Mouse (Mus musculus): Measurements from ENCODE around the gene Fthl17d. TPM values are rescaled to one million over a fixed set of nuclear protein-coding genes. Genes with fewer than 3 reads are reported as not detected.

Gene Fthl17d
- polyA plus RNA-seq (2012; rRNA removed; ENCODE audit: low replicate concordance), result not detected in 2 replicates

DNA sequence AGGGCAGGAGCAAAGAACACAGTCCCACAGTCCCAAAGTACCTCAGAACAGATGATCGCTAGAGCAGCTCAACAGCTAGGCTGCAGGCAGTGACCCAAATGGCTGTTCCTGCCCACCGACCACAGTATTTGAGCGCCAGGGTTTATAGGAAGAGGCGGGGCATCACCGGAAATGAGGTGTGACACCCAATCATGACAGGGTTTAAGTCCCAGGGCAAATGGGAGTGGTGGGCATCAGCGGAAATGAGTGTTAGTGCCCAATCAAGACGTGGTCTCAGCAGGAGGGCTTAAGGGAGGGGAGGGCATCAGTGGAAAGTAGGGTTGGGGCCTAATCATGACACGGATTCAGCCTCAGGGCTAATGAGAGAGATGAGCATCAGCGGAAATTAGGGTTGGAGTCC lies at the start of gene Fthl17d:
TSS of gene Fthl17d (minus strand) at position 101 of the 400 bp plus-strand sequence.

DNA sequence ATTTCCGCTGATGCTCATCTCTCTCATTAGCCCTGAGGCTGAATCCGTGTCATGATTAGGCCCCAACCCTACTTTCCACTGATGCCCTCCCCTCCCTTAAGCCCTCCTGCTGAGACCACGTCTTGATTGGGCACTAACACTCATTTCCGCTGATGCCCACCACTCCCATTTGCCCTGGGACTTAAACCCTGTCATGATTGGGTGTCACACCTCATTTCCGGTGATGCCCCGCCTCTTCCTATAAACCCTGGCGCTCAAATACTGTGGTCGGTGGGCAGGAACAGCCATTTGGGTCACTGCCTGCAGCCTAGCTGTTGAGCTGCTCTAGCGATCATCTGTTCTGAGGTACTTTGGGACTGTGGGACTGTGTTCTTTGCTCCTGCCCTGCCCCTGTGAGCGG lies 46.6 kb upstream of the Fthl17d start, which contains the start of gene Fthl17e:
TSS of gene Fthl17e (plus strand) at position 301 of the 400 bp plus-strand sequence.

DNA sequence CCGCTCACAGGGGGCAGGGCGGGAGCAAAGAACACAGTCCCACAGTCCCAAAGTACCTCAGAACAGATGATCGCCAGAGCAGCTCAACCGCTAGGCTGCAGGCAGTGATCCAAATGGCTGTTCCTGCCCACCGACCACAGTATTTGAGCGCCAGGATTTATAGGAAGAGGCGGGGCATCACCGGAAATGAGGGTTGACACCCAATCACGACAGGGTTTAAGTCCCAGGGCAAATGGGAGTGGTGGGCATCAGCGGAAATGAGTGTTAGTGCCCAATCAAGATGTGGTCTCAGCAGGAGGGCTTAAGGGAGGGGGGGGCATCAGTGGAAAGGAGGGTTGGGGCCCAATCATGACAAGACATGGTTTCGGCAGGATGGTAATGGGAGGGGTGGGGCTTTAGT lies 10.1 kb downstream of the Fthl17d start, which contains the start of gene Fthl17c:
TSS of gene Fthl17c (minus strand) at position 101 of the 400 bp plus-strand sequence.

DNA sequence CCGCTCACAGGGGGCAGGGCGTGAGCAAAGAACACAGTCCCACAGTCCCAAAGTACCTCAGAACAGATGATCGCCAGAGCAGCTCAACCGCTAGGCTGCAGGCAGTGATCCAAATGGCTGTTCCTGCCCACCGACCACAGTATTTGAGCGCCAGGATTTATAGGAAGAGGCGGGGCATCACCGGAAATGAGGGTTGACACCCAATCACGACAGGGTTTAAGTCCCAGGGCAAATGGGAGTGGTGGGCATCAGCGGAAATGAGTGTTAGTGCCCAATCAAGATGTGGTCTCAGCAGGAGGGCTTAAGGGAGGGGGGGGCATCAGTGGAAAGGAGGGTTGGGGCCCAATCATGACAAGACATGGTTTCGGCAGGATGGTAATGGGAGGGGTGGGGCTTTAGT lies 23.7 kb downstream of the Fthl17d start, which contains the start of gene Fthl17b:
TSS of gene Fthl17b (minus strand) at position 101 of the 400 bp plus-strand sequence.

Other genes with a start within 250 kb of the Fthl17d start
- not detected in 2 replicates for gene Ssx9, start 238.3 kb downstream of the Fthl17d start, polyA plus RNA-seq (2012; rRNA removed; ENCODE audit: low replicate concordance)
- gene Ssxb5, start 183.1 kb downstream of the Fthl17d start, polyA plus RNA-seq (2012; rRNA removed; ENCODE audit: low replicate concordance), result not detected in 2 replicates
- not detected in 2 replicates for gene Gm6592, start 142.8 kb downstream of the Fthl17d start, polyA plus RNA-seq (2012; rRNA removed; ENCODE audit: low replicate concordance)
- gene Gm5751, start 112.5 kb downstream of the Fthl17d start, polyA plus RNA-seq (2012; rRNA removed; ENCODE audit: low replicate concordance), result not detected in 2 replicates
- 0.60 and 2.9 TPM in 2 replicates for gene B630019K06Rik, start 94.4 kb downstream of the Fthl17d start, polyA plus RNA-seq (2012; rRNA removed; ENCODE audit: low replicate concordance)
- not detected in 2 replicates for gene Fthl17b, start 23.8 kb downstream of the Fthl17d start, polyA plus RNA-seq (2012; rRNA removed; ENCODE audit: low replicate concordance)
- gene Fthl17c, start 10.2 kb downstream of the Fthl17d start, polyA plus RNA-seq (2012; rRNA removed; ENCODE audit: low replicate concordance), result not detected in 2 replicates
- not detected in 2 replicates for gene Fthl17e, start 46.7 kb upstream of the Fthl17d start, polyA plus RNA-seq (2012; rRNA removed; ENCODE audit: low replicate concordance)
- gene Fthl17f, start 76.3 kb upstream of the Fthl17d start, polyA plus RNA-seq (2012; rRNA removed; ENCODE audit: low replicate concordance), result not detected in 2 replicates
- gene 4930402K13Rik, start 117.8 kb upstream of the Fthl17d start, polyA plus RNA-seq (2012; rRNA removed; ENCODE audit: low replicate concordance), result not detected in 2 replicates
- 0.24 and 0.44 TPM in 2 replicates for gene Lancl3, start 213.1 kb upstream of the Fthl17d start, polyA plus RNA-seq (2012; rRNA removed; ENCODE audit: low replicate concordance)